Mouse (Mus musculus): ENCODE results near the gene Mtx3. TPM values are rescaled to one million over a fixed set of nuclear protein-coding genes. Genes with fewer than 3 reads are reported as not detected.
"Not testable (repeated sequence)": the region's sequence is repeated elsewhere in the genome, so short reads cannot be mapped to it uniquely, and the experiment has no call there.

Mtx3 gene
- 10 to 100 TPM in 1 of 4 experiments, 1 to 10 TPM in 3; 4.6 to 10.2 (median 6.6) TPM for total RNA-seq (2022)

DNA sequence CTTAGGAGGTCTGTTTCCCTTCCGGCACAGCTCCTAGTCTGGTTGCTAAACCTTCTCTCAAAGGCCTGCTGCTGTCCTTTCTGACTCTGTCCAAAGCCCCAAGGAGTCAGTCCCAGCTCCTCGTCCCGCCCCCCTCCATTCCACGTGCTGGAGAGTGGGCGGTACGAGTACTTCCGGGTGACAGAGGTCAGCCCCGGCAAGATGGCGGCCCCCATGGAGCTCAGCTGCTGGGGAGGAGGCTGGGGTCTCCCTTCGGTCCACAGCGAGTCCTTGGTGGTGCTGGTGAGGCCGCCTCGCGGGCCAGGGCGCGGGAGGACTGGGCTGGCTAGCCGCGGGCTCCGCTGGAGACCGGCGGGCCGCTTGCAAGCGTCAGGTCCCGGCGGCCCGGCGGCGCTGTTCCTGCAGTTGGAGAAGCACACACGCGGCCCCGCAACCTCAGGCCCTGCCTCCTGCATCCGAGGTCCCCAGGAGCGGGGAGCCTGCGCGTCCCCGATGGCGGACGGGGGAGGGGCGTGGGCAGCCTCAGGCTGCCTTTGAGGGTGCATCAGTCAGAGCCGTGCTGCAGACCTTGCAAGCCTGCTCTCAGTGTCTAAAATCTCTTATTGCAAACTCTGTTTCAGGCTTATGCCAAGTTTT, at the start of gene Mtx3:
TSS of gene Mtx3 (plus strand) at position 175 of the 636 bp plus-strand sequence.
- peak; percentile 75 for DNase-seq (ENCODE audit: low spot score)

DNA sequence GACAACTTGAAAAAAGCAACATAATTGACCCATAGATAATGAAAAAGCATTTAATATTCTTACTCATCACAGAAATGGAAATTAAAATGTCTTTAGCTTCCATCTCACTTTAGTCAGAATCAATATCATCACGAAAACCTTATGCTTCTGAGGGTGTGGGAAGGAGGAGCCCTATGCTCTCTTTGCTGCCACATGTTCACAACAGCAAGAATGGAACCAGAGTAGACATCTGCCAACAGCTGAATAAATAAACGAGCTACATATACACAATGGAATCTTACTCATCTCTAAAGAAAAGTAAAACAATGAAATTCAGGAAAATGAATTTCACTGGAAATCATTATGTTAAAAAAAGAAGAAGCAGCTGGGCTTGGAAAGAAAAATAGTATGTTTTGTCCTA, 45.7 kb upstream of the Mtx3 start:
- DNase-seq (ENCODE audit: low spot score): no peak

DNA sequence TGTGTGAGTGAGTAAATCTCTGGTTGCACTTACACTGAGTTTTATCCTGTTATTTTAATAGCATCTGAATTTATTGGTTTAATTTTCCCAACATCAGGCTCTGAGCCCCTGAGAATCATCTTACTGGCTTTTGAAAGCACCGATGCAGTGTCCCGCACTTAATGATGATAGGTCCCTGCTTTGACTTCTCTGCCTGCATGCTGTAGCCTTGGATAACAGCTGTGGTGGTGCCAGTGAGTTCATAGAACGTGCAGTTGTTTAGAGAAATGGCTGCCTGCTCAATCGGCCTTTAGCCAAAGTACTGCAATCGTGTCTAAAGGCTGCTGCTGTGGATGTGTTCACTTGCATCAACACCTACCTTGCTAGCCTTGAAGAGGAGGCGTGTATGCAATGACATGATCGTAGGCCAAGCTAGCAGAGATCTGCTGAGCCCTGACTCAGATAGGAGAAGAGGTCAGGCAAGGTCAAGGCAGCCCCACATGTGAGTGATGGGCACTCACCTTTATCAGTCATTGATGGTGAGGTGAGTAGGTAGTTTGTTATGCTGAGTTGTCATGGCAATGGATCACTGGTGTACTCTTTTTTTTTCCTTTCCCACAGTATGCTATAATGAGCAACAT, 45.1 kb upstream of the Mtx3 start:
- no peak for DNase-seq (ENCODE audit: low spot score)

DNA sequence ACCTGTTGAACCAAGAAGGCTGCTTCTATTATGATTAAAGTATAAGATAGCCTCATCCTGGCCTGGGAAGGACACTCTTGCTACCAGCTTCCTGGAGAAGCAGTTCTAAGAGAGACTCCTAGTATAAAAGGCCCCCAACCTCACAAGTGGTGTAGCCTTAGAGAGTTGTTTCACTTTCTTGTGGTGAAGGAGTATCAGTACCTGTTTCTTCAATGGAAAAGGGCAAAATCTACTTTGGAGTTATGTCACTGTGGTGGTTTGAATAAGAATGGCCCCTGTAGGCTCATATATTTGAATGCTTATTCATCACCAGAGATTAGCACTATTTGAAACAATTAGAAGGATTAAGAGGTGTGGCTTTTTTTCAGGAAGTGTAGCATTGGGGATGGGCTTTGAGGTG, 37.8 kb upstream of the Mtx3 start:
- no peak for DNase-seq (ENCODE audit: low spot score)

DNA sequence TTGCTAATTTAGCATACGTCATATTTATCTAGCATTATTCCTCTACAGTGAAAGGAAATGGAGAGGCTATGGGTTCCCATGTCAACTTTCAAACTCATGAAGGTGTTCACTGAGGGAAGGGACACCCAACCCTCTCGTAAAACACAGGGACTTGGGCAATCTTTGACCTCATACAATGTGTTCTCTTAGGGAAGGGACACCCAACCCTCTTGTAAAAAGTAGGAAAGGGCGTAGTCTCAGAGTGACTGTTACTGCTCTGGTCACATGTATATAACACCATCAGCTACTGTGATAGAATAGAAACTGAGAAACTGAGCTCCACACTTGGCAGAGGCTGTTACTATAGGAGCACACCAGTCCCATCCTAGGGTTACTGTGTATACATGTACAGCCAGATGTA, 36.7 kb upstream of the Mtx3 start:
- no peak for DNase-seq (ENCODE audit: low spot score)

DNA sequence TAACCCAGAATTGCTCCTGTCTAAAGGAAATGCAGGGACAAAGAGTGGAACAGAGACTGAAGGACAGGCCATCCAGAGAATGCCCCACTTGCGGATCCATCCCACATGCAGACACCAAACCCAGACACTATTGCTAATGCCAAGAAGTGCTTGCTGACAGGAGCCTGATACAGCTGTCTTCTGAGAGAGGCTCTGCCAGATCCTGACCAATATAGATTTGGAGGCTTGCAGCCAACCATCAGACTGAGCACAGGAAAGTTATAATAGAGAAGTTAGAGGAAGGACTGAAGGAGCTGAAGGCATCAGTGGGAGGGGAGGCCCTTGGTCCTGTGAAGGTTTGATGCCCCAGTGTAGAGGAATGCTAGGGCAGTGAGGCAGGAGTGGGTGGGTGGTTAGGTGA, 34.0 kb upstream of the Mtx3 start:
- DNase-seq (ENCODE audit: low spot score): not testable (repeated sequence)

DNA sequence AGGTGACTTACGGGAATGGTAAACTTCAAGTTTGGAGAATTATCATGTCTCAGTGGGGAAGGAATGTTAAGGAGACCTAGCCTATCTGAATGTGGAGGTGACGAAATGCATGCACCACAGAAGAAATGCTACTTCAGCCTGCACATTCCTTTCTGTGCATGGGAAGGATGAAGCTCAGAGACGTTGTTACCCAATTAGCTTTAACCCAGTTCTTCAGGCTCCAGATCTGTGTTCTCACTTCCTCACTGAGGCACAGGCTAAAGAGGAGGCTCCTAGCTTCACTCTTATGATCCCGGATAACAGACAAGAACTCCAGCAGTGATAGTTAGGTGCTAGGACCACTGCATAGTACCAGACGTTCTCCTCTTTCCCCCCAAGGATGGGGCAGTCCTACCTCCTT, 28.2 kb upstream of the Mtx3 start:
- DNase-seq (ENCODE audit: low spot score): no peak

DNA sequence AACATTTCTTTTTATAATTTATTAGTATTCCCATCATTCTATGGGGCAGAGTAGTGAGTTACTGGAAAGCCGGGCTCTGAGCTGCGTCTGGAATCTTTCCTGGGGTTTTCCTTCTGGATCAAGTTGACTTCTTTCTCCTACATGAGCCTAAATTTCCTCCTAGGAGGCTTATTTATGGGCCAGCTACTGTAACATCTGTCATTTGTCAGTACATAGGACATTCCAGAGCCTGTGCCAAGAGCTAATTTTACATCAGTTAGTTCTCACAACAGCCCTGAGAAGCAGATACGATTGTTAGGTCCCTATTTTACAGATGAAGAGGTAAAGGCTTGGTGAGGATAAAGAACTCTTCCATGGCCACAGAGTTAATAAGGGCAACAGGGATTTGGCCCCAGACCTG, 27.2 kb upstream of the Mtx3 start:
- DNase-seq (ENCODE audit: low spot score): peak; percentile 23

DNA sequence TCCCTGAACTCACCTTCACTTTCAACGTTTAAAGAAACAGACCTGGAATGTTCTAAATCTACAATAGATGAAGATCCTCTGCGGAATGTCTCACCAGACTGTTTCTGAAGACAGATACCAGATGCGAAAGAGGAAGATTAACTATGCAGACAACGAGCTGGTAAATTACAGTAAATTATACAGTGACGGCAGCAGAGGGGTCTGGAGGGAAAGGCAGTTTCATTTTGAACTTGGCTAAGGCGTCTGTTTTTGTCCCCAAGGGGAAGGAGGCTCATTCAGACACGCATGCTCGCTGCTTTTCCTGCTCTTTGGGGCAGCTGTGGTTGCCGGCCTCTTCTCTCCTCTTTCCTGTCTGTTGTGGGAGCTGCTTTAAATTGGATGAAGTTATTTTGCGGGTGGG, 15.7 kb upstream of the Mtx3 start:
- DNase-seq (ENCODE audit: low spot score): no peak

DNA sequence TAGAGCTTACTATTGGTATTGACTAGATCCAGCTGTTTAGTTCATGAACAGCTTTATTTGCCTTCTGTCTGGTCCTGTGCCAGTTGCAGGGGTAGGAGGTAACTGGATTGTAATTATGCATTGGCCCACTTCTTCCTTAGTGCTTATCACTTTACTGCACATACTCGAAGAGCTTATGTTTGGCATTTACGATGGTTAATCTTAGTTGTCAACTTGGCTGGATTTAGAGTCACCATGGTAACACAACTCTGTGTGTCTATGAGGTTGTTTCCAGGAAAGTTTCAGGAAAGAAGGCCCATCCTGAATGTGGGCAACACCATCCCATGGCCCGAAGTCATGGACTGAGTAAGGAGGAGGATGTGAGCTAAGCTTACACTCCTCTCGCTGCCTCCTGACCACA, 11.4 kb upstream of the Mtx3 start:
- no peak for DNase-seq (ENCODE audit: low spot score)

DNA sequence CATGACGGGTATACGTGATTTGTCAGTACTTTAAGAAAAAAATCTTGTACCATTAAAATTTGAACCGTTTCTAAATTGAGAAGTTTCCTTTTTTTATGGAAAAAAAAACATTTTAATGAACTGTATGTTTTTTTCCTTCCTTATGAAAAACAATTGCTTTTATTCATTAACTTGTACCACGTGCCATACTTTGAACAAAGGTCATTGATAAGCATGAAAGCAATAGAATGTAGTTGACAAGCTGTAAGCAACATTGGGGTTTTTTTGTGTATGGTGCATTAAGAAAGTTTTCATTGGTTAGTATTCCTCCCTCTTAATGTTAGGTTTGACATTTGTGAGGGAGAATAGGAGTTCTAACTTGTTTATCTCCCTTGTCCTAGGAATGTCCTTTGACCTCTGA, 1.9 kb downstream of the Mtx3 start:
- no peak for DNase-seq (ENCODE audit: low spot score)

DNA sequence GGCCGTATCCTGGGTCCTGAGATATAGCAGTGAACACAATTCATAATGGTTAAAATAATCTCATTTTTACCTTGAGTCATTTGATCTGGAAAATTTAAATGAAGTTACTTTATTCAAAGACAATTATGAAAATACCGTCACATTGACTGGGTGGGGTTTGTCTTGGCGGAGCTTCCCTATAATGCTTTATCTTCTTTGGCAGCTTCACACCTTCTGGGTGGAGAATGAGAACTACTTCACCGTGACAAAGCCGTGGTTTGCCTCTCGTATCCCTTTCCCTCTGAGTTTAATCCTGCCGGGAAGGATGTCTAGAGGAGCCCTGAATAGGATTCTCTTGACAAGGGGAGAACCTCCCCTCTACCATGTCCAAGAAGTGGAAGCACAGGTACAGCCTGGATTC, 2.8 kb downstream of the Mtx3 start:
- DNase-seq (ENCODE audit: low spot score): no peak

DNA sequence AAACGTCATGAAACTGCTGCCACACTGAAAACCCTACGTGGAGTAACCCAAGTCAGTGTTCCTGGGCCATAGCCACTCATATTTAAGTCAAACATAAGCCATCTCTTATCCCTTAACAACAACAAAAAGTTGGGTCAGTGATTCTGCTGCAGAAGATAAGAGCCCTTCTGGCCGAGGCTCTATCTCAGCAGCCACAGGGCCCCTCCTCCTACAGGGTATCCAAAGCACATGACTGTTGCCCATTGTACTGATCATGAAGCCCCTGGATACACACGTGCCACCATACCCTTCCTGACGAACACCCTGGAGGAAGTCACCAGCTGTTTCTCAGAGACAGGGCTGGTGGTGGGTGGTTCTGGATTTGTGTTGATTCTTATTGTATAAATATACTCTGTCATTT, 3.4 kb downstream of the Mtx3 start:
- DNase-seq (ENCODE audit: low spot score): no peak

DNA sequence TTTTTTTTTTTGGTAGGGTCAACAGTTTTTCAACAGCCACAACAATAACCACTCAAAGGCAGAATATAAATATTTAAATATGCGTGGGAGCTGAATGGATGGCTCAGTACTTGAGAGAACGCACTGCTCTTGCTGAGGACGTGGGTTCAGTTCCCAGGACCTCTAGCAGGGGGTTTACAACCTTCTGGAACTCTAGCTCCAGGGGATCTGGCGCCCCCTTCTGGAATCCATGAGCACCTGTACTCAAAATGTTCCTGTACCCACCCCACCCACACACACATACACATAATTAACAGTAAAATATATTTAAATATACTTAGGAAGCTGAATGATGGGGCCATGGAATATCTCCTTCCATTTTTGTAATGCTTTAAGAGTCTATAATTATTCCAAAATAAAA, 11.3 kb downstream of the Mtx3 start:
- DNase-seq (ENCODE audit: low spot score): no peak

DNA sequence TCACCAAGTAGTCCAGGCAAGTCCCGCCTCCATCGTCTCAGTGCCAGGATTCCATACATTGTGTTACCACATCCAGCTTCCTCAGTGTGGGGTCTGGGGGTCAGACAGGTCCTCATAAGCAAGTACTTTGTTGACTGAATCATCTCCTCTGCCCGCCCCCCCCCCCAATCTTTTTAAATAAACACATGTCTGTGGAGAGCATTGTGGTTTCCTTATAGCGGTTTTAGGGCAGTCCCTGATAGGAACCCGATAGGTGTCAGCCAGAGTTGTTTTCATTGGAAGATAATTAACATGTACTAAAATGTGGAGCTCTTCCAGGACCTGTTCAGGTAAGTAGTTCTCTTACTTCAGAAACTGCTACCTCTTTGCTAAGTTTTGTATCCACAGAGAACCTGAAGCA, 14.2 kb downstream of the Mtx3 start:
- DNase-seq (ENCODE audit: low spot score): no peak

DNA sequence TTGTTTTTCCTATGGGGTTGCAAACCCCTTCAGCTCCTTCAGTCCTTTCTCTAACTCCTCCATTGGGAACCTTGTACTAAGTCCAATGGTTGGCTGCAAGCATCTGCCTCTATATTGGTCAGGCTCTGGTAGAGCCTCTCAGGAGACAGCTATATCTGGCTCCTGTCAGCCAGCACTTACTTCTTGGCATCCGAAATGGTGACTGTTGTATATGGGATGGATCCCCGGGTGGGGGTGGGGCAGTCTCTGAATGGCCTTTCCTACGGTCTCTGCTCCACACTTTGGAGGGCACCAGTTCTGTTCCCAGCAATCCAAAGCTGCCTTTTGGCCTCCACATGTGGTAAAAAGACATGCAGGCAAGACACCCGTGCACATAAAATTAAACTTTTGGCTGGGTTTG, 15.4 kb downstream of the Mtx3 start:
- peak; percentile 48 for DNase-seq (ENCODE audit: low spot score)

DNA sequence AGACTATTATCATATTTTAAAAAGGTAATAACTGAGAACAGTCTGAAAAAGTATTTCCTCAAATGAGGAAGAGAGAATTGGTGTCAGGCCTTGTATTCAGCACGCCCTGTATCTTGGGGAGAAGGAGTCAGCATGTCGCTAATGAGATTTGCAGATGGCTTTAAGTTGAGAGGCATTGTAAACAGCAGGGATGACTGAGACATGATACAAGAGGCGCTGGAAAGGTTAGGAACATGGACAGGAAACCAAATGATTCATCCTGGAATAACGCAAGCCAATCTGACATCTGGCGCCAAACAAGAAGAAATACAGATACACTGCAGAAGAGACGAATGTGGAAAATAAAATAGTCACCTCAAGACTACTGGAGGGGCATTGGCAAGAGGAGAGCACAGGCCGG, 20.8 kb downstream of the Mtx3 start:
- DNase-seq (ENCODE audit: low spot score): no peak

DNA sequence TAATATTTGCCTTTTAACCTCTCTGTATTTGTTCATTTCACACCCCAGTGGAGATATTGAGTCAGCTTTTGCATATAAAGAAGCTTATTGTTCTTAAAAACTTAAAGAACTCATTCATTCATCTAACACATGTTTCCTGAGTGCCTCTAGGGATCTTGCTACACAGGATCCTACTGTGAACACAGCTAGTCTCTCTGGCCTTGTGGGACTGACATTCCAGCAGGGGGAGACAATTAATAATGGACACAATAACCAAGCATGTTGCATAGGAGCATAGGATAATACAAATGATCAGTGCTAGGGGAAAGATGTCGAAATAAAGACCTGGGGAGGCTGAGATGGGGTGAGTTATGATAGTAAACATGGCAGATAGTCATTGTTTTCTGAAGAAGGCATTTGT, 22.1 kb downstream of the Mtx3 start:
- no peak for DNase-seq (ENCODE audit: low spot score)

DNA sequence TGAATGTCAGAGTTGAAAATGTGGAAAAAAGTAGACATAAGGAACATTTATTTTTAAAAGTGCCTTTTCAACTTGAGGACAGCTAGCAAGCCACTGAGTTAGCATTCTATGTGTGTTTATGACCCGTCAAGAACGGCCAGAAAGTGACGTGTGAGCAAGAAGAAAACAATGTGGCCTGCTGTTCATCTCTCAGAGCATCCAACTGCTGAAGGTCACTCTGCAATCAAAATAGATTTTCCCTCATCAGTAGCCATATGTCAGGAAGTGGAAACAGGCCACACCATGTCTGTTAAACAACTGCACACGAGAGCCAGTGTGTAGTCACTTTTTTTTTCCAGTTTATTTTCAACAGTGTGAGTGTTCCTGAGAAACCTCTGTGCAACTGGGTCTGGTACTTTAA, 35.0 kb downstream of the Mtx3 start:
- no peak for DNase-seq (ENCODE audit: low spot score)

DNA sequence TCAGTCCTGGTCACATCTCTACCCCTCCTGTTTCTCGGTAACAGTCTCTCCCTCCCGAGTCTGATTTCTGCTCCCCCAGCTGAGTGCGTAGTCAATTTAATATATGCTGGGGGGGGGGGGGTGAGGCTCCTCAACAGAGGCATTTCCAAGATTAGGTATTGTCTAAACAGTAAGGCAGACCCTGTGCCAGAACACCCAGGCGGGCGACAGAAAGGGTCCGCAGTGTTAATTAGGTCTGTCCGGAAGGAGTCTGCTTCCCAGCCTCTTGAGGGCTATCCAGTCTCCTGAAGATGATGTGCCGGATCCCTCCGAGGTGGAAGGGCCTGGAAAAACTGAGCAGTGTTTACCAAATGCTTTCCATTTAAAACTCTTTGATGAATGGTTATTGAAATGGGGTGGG, 35.4 kb downstream of the Mtx3 start:
- no peak for DNase-seq (ENCODE audit: low spot score)

DNA sequence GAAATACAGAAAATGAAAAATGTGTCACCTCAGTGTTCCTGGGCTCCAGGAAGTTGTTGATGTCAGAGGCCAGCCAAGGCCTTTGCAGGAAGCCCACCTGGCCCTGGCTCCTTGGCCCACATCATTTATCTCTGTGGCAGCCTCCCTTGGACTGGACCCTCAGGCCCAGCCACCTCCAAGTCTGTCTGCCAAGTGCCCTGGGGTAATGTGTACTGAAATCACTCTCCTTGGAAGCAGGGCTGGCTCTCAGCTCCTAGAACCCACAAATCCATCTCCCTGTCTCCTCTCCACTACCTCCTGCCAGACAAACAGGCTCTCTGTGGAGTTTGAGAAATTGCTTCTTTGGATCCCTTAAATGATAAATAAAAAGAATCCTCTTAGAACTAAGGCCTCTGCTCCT, 36.0 kb downstream of the Mtx3 start:
- no peak for DNase-seq (ENCODE audit: low spot score)

DNA sequence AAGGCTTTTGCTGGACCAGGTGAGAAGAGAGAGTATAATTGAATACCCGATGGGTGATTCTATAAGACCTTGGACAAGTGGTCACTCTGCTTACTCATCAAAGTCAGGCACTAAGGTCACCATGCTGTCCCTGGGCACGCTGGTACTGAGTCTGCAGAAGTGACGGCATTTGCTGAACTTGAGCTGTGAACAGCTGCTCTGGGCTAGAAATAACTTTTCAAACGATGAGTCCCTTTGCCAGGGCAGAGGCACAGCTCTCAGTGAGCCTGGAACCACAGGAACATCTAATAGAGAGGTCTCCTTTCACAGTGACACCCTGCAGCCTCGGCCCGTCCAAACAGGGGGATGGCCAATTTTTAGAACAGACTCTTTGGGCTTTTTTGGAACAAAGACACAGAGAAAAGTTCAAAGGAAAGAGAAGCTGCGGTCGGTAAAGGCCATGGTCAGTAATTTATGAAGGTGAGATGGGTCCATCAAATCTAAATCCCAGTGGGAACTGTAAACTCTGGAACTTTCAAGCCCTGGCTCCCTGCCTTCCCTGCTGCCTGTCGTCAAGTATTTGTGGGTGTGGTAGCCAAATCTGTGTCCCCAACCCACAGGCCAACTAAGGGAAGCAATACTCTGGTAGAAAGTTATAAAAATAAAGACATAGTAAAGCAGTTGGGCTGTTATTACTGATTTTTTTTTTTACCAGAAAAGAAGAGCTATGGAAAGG, 37.9 kb downstream of the Mtx3 start:
- no peak for DNase-seq (ENCODE audit: low spot score)

DNA sequence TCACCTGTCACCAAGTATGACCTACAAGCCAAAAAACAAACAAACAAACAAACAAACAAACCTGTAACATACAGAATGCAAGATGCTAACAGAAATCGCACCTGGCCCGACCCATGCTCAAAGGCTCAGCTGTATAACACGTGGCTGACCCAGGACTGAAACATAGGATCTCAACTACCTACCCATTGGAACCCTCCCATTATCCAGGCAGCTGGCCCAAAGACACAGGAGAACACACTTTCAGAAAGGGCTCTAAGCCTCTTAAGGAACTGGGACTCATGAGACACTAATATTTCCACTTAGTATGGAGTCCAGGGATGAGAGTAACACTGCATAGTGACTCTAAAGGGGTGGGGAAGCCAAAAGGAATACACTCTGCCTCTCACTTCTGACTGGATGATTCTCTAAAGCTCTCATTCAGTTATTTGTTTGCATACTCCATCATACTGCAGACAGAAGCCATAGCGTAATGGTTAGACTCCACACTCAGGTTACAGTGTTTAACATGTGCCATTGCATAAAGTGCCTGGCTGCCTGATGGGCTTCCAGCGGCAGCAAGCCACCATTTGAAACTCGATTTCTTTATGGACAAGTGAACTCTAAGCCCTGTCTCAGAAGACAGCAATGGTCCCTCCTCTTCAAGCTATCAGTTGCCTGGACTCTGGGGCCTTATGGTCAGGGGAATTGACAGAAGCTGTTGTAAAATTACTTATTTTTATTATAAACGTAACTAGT, 38.6 kb downstream of the Mtx3 start:
- DNase-seq (ENCODE audit: low spot score): no peak
